Mouse (Mus musculus): ENCODE data around the gene Evx1. TPM values are rescaled to one million over a fixed set of nuclear protein-coding genes. Genes with fewer than 3 reads are reported as not detected.

The Evx1 gene
- polyA plus RNA-seq, 1 experiment from 2014 or later = 1.9 TPM

DNA sequence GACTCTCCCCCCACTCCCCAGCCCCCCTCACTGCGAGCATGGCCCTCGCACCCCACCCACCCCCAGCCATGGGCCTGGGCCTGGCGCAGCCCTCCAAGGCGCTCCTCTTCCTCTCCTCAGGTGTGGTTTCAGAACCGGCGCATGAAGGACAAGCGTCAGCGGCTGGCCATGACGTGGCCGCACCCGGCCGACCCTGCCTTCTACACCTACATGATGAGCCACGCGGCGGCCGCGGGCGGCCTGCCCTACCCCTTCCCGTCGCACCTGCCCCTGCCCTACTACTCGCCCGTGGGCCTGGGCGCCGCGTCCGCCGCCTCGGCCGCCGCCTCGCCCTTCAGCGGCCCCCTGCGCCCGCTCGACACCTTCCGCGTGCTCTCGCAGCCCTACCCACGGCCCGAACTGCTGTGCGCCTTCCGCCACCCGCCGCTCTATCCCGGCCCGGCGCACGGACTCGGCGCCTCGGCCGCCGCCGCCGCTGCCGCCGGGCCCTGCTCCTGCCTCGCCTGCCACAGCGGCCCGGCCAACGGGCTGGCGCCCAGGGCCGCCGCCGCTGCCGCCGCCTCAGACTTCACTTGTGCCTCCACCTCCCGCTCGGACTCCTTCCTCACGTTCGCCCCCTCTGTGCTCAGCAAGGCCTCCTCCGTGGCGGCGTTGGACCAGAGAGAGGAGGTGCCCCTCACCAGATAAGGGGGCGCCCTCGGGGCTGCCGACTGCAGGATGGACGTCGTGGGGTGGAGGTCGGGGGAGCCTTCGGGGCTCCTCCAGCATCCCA, 3.3 kb downstream of the Evx1 start:
- H3K9me3 ChIP-seq (ENCODE audit: control insufficient read depth, low read length) = no peaks in the 10 kb centered on the region
- H3K36me3 ChIP-seq (ENCODE audit: control insufficient read depth, insufficient read depth, low read length) = no peaks in the 10 kb centered on the region
- H3K4me3 ChIP-seq (ENCODE audit: low read depth, low read length) = peak overlapping the region; percentile 26
- H3K27ac ChIP-seq (ENCODE audit: low read depth, low read length) = no peak overlapping the region
- H3K9ac ChIP-seq (ENCODE audit: low read length) = no peak overlapping the region
- WGBS = 2% methylated on average over 73 of the region's 81 CpGs
- DNase-seq (ENCODE audit: low spot score) = peak; percentile 29
- ATAC-seq (ENCODE audit: insufficient read depth, low FRiP score, low TSS enrichment) = no peak
- peaks cover 12% of the 10 kb centered on the region; the same call in 1 of the 2 replicates for H3K4me1 ChIP-seq (ENCODE audit: control insufficient read depth, insufficient read depth, low read length)
- peak overlapping the region; percentile 43 for H3K4me2 ChIP-seq (ENCODE audit: low read depth)
- H3K27me3 ChIP-seq (ENCODE audit: control insufficient read depth, insufficient read depth, low read length) = peaks cover 98% of the 10 kb centered on the region

DNA sequence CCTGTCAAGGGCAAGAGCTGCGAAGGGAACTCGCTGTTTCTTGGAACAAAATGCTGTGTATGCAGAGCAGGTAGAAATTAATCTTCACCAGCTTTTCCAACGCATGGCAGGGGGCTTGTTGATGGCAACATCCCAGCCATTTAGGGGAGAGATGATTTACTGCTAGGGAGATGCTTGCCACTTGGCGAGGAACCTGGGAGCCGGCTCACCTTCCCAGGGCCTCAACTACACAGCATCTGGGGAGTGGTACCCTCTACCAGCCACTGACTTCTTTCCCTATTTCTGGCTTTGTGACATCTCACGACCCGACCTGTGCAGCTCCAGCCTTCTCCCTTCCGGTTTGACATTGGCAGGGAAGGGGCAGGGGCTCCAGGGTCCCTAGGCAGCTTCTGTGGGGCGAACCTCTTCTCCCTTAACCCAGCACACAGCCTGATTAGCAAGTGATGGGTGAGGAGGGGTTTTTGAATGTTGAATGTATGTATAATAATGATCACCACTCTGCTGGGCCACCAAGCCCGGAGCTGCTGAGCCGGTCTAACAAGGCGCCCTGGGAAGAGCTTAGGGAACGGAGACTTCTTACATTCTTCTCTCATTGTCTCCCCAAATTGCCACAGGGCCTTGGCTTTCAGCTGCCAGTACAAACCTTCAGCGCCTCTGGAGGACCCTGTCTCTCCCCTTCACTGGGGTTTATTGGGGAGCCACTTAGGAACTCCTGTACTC, 4.3 kb downstream of the Evx1 start:
- 21% methylated on average over 14 of the region's 14 CpGs for WGBS
- peak; percentile 29 for DNase-seq (ENCODE audit: low spot score)
- H3K9ac ChIP-seq (ENCODE audit: low read length) = no peak overlapping the region
- H3K4me3 ChIP-seq (ENCODE audit: low read depth, low read length) = no peak overlapping the region
- no peak overlapping the region for H3K27ac ChIP-seq (ENCODE audit: low read depth, low read length)
- H3K9me3 ChIP-seq (ENCODE audit: control insufficient read depth, low read length) = no peaks in the 10 kb centered on the region
- no peak overlapping the region for H3K4me2 ChIP-seq (ENCODE audit: low read depth)
- H3K4me1 ChIP-seq (ENCODE audit: control insufficient read depth, insufficient read depth, low read length) = peaks cover 12% of the 10 kb centered on the region
- H3K36me3 ChIP-seq (ENCODE audit: control insufficient read depth, insufficient read depth, low read length) = no peaks in the 10 kb centered on the region
- peaks cover 97% of the 10 kb centered on the region for H3K27me3 ChIP-seq (ENCODE audit: control insufficient read depth, insufficient read depth, low read length)
- ATAC-seq (ENCODE audit: insufficient read depth, low FRiP score, low TSS enrichment) = no peak

DNA sequence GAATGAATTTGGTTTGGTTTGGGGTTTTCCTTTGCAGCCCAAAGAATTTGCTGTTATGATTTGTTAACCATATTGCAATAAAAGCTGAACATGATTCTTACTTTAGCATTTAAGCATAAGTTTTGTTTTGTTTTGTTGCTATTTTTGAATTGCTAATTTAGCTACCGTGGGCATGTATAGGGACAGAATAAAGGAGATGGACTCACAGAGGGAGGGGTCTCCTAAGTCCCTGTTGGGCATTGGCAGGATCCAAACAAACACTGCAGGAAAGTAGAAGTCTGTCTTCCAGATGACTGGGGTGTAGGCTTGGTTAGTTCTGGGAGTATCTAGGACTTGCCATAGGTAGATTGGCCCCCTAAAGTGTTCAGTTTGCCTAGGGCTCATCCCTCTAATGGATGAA, 5.0 kb downstream of the Evx1 start:
- peaks cover 12% of the 10 kb centered on the region for H3K4me1 ChIP-seq (ENCODE audit: control insufficient read depth, insufficient read depth, low read length)
- no peak overlapping the region for H3K27ac ChIP-seq (ENCODE audit: low read depth, low read length)
- H3K36me3 ChIP-seq (ENCODE audit: control insufficient read depth, insufficient read depth, low read length) = no peaks in the 10 kb centered on the region
- H3K27me3 ChIP-seq (ENCODE audit: control insufficient read depth, insufficient read depth, low read length) = peaks cover 97% of the 10 kb centered on the region
- ATAC-seq (ENCODE audit: insufficient read depth, low FRiP score, low TSS enrichment) (no peak), DNase-seq (ENCODE audit: low spot score) (no peak)
- no peak overlapping the region for H3K4me2 ChIP-seq (ENCODE audit: low read depth)
- H3K4me3 ChIP-seq (ENCODE audit: low read depth, low read length) = no peak overlapping the region
- WGBS = 42% methylated on average over 1 of the region's 1 CpGs
- H3K9me3 ChIP-seq (ENCODE audit: control insufficient read depth, low read length) = no peaks in the 10 kb centered on the region
- H3K9ac ChIP-seq (ENCODE audit: low read length) = no peak overlapping the region

DNA sequence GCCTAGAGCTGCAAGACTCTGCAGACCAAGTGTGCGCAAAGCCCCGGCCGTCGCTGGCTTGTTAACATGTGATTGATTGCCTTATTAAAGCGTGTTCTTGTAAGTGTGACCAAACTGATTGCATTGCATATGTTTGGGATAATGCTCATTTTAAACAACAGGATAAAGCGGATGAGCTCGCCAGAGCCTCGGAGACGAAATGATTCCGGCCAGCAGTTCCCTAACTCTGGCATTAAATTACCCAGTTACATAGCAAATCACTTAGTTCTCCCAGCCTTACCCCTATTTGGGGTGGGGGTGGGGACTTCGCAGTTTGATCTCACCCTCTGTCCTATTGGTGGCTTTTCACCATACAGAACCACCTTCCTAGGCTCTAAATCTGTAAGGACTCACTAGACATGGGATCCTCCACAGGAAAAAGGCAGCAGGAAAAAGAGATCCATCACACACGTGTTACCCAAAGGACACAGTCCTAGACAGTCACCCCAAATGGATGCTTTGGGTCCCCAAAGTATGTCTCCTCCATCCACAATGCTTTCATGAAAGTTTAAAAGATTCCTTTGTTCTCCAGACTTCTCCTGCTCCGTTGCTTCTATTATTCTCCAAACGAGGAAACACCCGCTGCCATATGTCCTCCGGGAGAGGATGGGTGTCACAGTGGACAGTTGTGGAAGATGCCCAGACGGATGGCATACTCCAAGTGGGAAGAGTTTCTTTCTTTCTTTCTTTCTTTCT, 6.8 kb downstream of the Evx1 start:
- under 1% methylated on average over 17 of the region's 17 CpGs for WGBS
- no peak overlapping the region for H3K4me2 ChIP-seq (ENCODE audit: low read depth)
- no peak for ATAC-seq (ENCODE audit: insufficient read depth, low FRiP score, low TSS enrichment)

DNA sequence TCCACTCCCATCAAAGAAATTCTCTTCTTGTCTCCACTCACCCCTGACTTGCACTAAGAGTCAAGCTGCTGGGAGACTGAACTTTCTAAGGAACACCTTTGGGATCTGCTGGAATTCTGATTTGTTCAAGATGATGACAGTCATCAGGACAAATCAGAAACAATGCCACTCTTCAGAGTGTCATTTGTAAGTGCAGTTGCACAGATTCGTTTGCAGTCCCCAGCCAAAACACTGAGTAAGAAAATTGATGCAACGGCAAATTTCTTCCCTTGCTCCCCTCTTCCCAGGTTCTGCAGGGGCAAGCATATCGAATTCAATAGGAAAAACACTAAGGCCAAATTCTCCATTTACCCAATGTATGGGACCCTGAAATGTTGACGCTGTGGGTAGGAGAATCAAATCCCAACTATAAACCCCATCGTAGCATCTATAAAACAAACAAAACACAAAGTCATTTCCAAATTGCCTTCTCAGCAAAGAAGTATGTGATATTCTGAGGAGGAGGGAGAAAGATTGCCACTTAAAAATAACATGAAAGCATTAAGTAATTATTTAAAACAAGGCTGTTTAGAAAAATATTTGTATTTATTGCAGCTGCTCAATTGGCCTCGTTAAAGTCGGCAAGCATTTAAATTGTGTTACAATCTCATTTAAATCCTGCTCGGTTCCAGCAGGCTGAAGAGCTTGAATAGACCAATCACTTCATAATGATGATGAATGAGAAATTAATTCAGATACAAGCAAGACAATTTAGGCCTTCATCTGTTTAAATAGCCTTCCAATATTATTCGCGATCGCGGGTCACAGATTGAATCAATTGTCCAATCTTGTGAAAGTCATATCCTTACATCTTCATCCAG, 7.9 kb downstream of the Evx1 start:
- H3K9me3 ChIP-seq (ENCODE audit: control insufficient read depth, low read length) = no peaks in the 10 kb centered on the region
- H3K36me3 ChIP-seq (ENCODE audit: control insufficient read depth, insufficient read depth, low read length) = no peaks in the 10 kb centered on the region
- H3K9ac ChIP-seq (ENCODE audit: low read length) = no peak overlapping the region
- H3K27me3 ChIP-seq (ENCODE audit: control insufficient read depth, insufficient read depth, low read length) = peaks cover 84% of the 10 kb centered on the region
- no peak overlapping the region for H3K4me2 ChIP-seq (ENCODE audit: low read depth)
- ATAC-seq (ENCODE audit: insufficient read depth, low FRiP score, low TSS enrichment) = no peak
- no peak overlapping the region for H3K4me3 ChIP-seq (ENCODE audit: low read depth, low read length)
- H3K4me1 ChIP-seq (ENCODE audit: control insufficient read depth, insufficient read depth, low read length) = peaks cover 10% of the 10 kb centered on the region
- 3% methylated on average over 12 of the region's 12 CpGs for WGBS
- no peak overlapping the region for H3K27ac ChIP-seq (ENCODE audit: low read depth, low read length)
- DNase-seq (ENCODE audit: low spot score) = peak; percentile 35

More for the DNA sequence above, 6.8 kb downstream of the Evx1 start:
- H3K27me3 ChIP-seq (ENCODE audit: control insufficient read depth, insufficient read depth, low read length) = peaks cover 95% of the 10 kb centered on the region
- H3K4me1 ChIP-seq (ENCODE audit: control insufficient read depth, insufficient read depth, low read length) = peaks cover 10% of the 10 kb centered on the region
- no peaks in the 10 kb centered on the region for H3K9me3 ChIP-seq (ENCODE audit: control insufficient read depth, low read length)
- no peak overlapping the region for H3K27ac ChIP-seq (ENCODE audit: low read depth, low read length)
- no peak overlapping the region for H3K9ac ChIP-seq (ENCODE audit: low read length)
- DNase-seq (ENCODE audit: low spot score) = peak; percentile 46
- no peaks in the 10 kb centered on the region for H3K36me3 ChIP-seq (ENCODE audit: control insufficient read depth, insufficient read depth, low read length)
- H3K4me3 ChIP-seq (ENCODE audit: low read depth, low read length) = no peak overlapping the region

DNA sequence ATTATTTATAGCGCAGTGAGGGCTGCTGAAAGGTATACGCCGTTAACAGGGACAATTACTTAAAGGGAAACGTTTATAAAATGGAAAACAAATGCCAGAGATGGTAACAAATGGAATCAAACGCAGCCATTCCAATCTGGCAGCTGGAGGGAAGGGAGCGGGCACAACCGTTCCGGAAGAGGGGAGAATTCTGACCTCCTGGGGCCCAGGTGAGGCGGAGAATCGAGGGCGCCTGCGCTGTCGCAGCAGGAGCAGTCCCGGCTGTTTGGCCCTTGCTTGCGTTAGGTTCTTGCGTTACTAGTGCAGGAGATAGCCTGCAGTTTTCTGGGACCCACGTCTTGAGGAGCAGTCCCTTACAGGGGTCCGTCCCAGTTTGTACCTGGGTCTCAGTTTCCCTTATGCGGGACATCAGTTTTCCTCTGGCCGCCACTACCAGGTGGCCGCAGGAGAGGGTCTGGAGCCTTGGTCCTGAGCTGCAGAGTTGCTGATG, 8.6 kb downstream of the Evx1 start:
- peaks cover 7% of the 10 kb centered on the region for H3K4me1 ChIP-seq (ENCODE audit: control insufficient read depth, insufficient read depth, low read length)

DNA sequence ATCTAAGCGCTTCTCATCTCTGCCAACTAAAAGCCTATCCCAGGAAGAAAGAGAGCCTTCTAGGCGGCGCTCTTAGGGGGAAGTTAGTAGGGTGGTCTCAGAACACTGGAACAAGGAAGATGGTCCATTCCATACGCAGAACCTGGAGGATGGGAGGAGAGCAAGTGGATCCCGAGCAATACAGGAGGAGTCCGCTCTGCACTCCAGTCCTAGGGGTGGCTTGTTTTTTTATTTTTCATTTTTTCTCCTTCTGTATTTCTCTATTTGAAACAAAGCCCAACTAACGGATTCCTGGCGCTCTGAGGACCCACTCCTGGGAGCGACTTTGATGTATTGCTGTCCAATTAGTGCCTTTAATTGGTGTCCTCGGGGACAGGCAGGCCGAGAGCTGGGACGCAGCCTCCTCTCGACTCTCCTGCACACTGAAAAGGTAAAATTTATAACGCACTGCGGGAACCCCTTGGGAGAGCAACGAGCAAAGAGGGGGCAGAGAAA, 9.5 kb downstream of the Evx1 start:
- H3K4me3 ChIP-seq (ENCODE audit: low read depth, low read length) = no peak overlapping the region
- no peaks in the 10 kb centered on the region for H3K9me3 ChIP-seq (ENCODE audit: control insufficient read depth, low read length)
- no peak overlapping the region for H3K27ac ChIP-seq (ENCODE audit: low read depth, low read length)
- peaks cover 7% of the 10 kb centered on the region for H3K4me1 ChIP-seq (ENCODE audit: control insufficient read depth, insufficient read depth, low read length)
- ATAC-seq (ENCODE audit: insufficient read depth, low FRiP score, low TSS enrichment) (no peak), DNase-seq (ENCODE audit: low spot score) (peak; percentile 33)
- 0 out of 2 replicates have a peak overlapping the region, but pooled peaks have one; percentile 21 for H3K4me2 ChIP-seq (ENCODE audit: low read depth)
- no peaks in the 10 kb centered on the region for H3K36me3 ChIP-seq (ENCODE audit: control insufficient read depth, insufficient read depth, low read length)
- WGBS = 2% methylated on average over 16 of the region's 16 CpGs
- no peak overlapping the region for H3K9ac ChIP-seq (ENCODE audit: low read length)
- peaks cover 68% of the 10 kb centered on the region for H3K27me3 ChIP-seq (ENCODE audit: control insufficient read depth, insufficient read depth, low read length)

More for the DNA sequence above, 8.6 kb downstream of the Evx1 start:
- Histone ChIP-seq H3K9me3 (ENCODE audit: control insufficient read depth, low read length) (no peaks in the 10 kb centered on the region), H3K27me3 (ENCODE audit: control insufficient read depth, insufficient read depth, low read length) (peaks cover 77% of the 10 kb centered on the region), H3K9ac (ENCODE audit: low read length) (no peak overlapping the region), H3K36me3 (ENCODE audit: control insufficient read depth, insufficient read depth, low read length) (no peaks in the 10 kb centered on the region), H3K4me3 (ENCODE audit: low read depth, low read length) (no peak overlapping the region), H3K27ac (ENCODE audit: low read depth, low read length) (no peak overlapping the region), H3K4me2 (ENCODE audit: low read depth) (no peak overlapping the region)
- ATAC-seq (ENCODE audit: insufficient read depth, low FRiP score, low TSS enrichment) (no peak), DNase-seq (ENCODE audit: low spot score) (peak; percentile 55)
- under 1% methylated on average over 21 of the region's 21 CpGs for WGBS

DNA sequence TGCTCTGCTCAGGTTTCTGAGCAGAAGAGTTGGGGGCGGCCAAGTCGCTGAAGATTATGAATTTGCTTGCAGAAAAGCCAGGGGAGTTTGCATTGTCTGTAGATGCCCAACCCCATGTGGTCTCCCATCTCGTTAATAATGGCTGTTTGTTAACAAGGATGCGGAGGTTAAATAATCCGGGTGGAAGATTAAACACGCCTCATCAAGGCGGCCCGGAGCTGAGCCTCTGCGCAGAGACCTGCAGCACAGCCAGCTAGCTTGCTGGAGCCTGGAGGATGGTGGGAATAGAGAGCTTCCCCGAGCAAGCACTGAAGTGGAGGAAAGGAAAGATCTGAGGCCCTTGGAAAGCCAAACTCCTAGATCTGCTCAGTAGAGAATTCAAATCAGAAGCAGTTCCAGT, 10.0 kb downstream of the Evx1 start:
- Histone ChIP-seq H3K36me3 (ENCODE audit: control insufficient read depth, insufficient read depth, low read length) (no peaks in the 10 kb centered on the region), H3K4me1 (ENCODE audit: control insufficient read depth, insufficient read depth, low read length) (peaks cover 7% of the 10 kb centered on the region), H3K27me3 (ENCODE audit: control insufficient read depth, insufficient read depth, low read length) (peaks cover 63% of the 10 kb centered on the region), H3K4me2 (ENCODE audit: low read depth) (no peak overlapping the region), H3K9me3 (ENCODE audit: control insufficient read depth, low read length) (no peaks in the 10 kb centered on the region), H3K27ac (ENCODE audit: low read depth, low read length) (no peak overlapping the region), H3K4me3 (ENCODE audit: low read depth, low read length) (no peak overlapping the region), H3K9ac (ENCODE audit: low read length) (no peak overlapping the region)
- peak; percentile 47 for DNase-seq (ENCODE audit: low spot score)
- no peak for ATAC-seq (ENCODE audit: insufficient read depth, low FRiP score, low TSS enrichment)
- WGBS = under 1% methylated on average over 10 of the region's 10 CpGs
